8 mouse cellular contexts compared by ENCODE assay signal in genomic region chr13:22051523-22051859, GRCm38 (mm10). TPM values are rescaled to one million over a fixed set of nuclear protein-coding genes. Genes with fewer than 3 reads are reported as not detected.
A peak's percentile ranks its signal among the peaks of the same experiment; 100 is the strongest.
DNase-seq lines count a peak whose midpoint lies in the region; ATAC-seq and TF ChIP-seq lines count a peak whose summit lies in the region.

No protein-coding gene starts in this region.

- peak overlapping the region; percentile 67 for H3K9ac ChIP-seq in embryonic facial prominence, embryonic 14.5 days (ENCODE audit: low read depth, low read length)
- H3K9ac ChIP-seq in intestine, embryonic 16.5 days (ENCODE audit: low read depth, low read length), result peak overlapping the region; percentile 73
- peak overlapping the region; percentile 59; the same call in 1 of the 2 replicates for H3K9ac ChIP-seq in neural tube, embryonic 12.5 days

- no peak for TF ChIP-seq CTCF in left cerebral cortex, adult 2 months (IDR thresholded peaks at IDR 0.05)

- H3K4me3 ChIP-seq in left cerebral cortex, adult 2 months, result peak overlapping the region; percentile 73
- peak overlapping the region; percentile 59 for H3K4me3 ChIP-seq in embryonic facial prominence, embryonic 14.5 days (ENCODE audit: low read depth, low read length)
- H3K4me3 ChIP-seq in intestine, embryonic 16.5 days (ENCODE audit: low read length), result peak overlapping the region; percentile 58
- H3K4me3 ChIP-seq in neural tube, embryonic 12.5 days, result peak overlapping the region; percentile 36

- H3K27ac ChIP-seq in left cerebral cortex, adult 2 months, result peak overlapping the region; percentile 74
- H3K27ac ChIP-seq in embryonic facial prominence, embryonic 14.5 days (replicated peaks; ENCODE audit: low read depth, low read length), result peak overlapping the region; percentile 84
- H3K27ac ChIP-seq in intestine, embryonic 16.5 days (ENCODE audit: low read length), result peak overlapping the region; percentile 86
- H3K27ac ChIP-seq in neural tube, embryonic 12.5 days, result no peak overlapping the region

- H3K27me3 ChIP-seq in embryonic facial prominence, embryonic 14.5 days (replicated peaks; ENCODE audit: control insufficient read depth, insufficient read depth, low read length), result no peaks in the 10 kb centered on the region
- no peaks in the 10 kb centered on the region for H3K27me3 ChIP-seq in intestine, embryonic 16.5 days (replicated peaks; ENCODE audit: control insufficient read depth, insufficient read depth, low read length)
- no peaks in the 10 kb centered on the region for H3K27me3 ChIP-seq in neural tube, embryonic 12.5 days (replicated peaks)

- no peaks in the 10 kb centered on the region for H3K4me1 ChIP-seq in embryonic facial prominence, embryonic 14.5 days (ENCODE audit: control insufficient read depth, insufficient read depth, low read length)
- 0 out of 2 replicates have a peak, but pooled peaks cover 2% of the 10 kb centered on the region for H3K4me1 ChIP-seq in intestine, embryonic 16.5 days (ENCODE audit: control insufficient read depth, insufficient read depth, low read length)
- H3K4me1 ChIP-seq in neural tube, embryonic 12.5 days, result 0 out of 2 replicates have a peak, but pooled peaks cover 4% of the 10 kb centered on the region

- no peak for DNase-seq in left cerebral cortex, adult 2 months (ENCODE audit: extremely low spot score in 1 of 2, low spot score in 2 of 2)
- no peak for DNase-seq in left cerebral cortex, postnatal 36 days (ENCODE audit: low spot score in 2 of 2)
- DNase-seq in embryonic facial prominence, embryonic 14.5 days (ENCODE audit: low spot score), result no peak
- DNase-seq in ovary, postnatal 10 days (ENCODE audit: low spot score), result no peak
- no peak for DNase-seq in spleen, adult 12 weeks (ENCODE audit: low spot score)
- DNase-seq in cerebellum, adult 11 months, result no peak

- ATAC-seq in embryonic facial prominence, embryonic 14.5 days (ENCODE audit: low read depth), result no peak
- 0 out of 2 replicates have a peak, but pooled peaks have one; percentile 22 for ATAC-seq in intestine, embryonic 16.5 days
- peak; percentile 63 for ATAC-seq in neural tube, embryonic 12.5 days (ENCODE audit: low FRiP score, low read depth)

- WGBS in embryonic facial prominence, embryonic 14.5 days, result 8% methylated on average over 5 of the region's 5 CpGs
- WGBS in intestine, embryonic 16.5 days, result 13% methylated on average over 5 of the region's 5 CpGs
- WGBS in neural tube, embryonic 12.5 days, result 11% methylated on average over 5 of the region's 5 CpGs

- H3K4me2 ChIP-seq in embryonic facial prominence, embryonic 14.5 days (ENCODE audit: low read depth, low read length), result peak overlapping the region; percentile 75
- peak overlapping the region; percentile 56 for H3K4me2 ChIP-seq in intestine, embryonic 16.5 days (ENCODE audit: low read depth, low read length)
- peak overlapping the region; percentile 58 for H3K4me2 ChIP-seq in neural tube, embryonic 12.5 days (replicated peaks)

- no peaks in the 10 kb centered on the region for H3K9me3 ChIP-seq in embryonic facial prominence, embryonic 14.5 days (ENCODE audit: control insufficient read depth, low read length)
- no peaks in the 10 kb centered on the region for H3K9me3 ChIP-seq in intestine, embryonic 16.5 days (ENCODE audit: control insufficient read depth, low read length)
- H3K9me3 ChIP-seq in neural tube, embryonic 12.5 days, result no peaks in the 10 kb centered on the region

- no peaks in the 10 kb centered on the region for H3K36me3 ChIP-seq in embryonic facial prominence, embryonic 14.5 days (ENCODE audit: control insufficient read depth, insufficient read depth, low read length)
- H3K36me3 ChIP-seq in intestine, embryonic 16.5 days (ENCODE audit: control insufficient read depth, insufficient read depth, low read length), result no peaks in the 10 kb centered on the region
- no peaks in the 10 kb centered on the region for H3K36me3 ChIP-seq in neural tube, embryonic 12.5 days

- intact Hi-C loops in left cerebral cortex, adult 2 months (cut with DNase I), result loop anchor here (5.0 kb wide), 2 partner anchors 339 to 1361 kb away; no protein-coding TSS in a partner anchor
- intact Hi-C loops in left cerebral cortex, postnatal 36 days (cut with DNase I), result loop anchor here (10.0 kb wide), 1 partner anchor 1353 kb away; no protein-coding TSS in a partner anchor

RNA-seq across cellular contexts. Expression of gene Hist1h2bj, which starts 8.5 kb away (rescaled TPM):
- total RNA-seq in left cerebral cortex, adult 2 months (2021), result 10 to 100 TPM in 1 of 2 experiments, 1 to 10 TPM in 1; 9.4 to 12.9 TPM
- 10 to 100 TPM; 11.8 to 12.9 TPM for total RNA-seq in left cerebral cortex, postnatal 36 days (2021)
- polyA plus RNA-seq in embryonic facial prominence, embryonic 14.5 days (2014; fragmentation: Nextera tagmentation; extraction: Ambion mirVana), result 3.4 and 7.4 TPM in 2 replicates
- 4.7 and 7.7 TPM in 2 replicates for polyA plus RNA-seq in intestine, embryonic 16.5 days (2015; fragmentation: Nextera tagmentation; extraction: Ambion mirVana)
- polyA plus RNA-seq in neural tube, embryonic 12.5 days (2016; fragmentation: Nextera tagmentation; extraction: Ambion mirVana), result 10.5 and 12.6 TPM in 2 replicates

RNA-seq across cellular contexts. Expression of gene Hist1h2ag, which starts 8.7 kb away (rescaled TPM):
- 1 to 10 TPM; 8.1 to 9.2 TPM for total RNA-seq in left cerebral cortex, adult 2 months (2021)
- 10 to 100 TPM in 1 of 2 experiments, 1 to 10 TPM in 1; 8.3 to 11.2 TPM for total RNA-seq in left cerebral cortex, postnatal 36 days (2021)
- polyA plus RNA-seq in embryonic facial prominence, embryonic 14.5 days (2014; fragmentation: Nextera tagmentation; extraction: Ambion mirVana), result 24.9 and 28.8 TPM in 2 replicates
- polyA plus RNA-seq in intestine, embryonic 16.5 days (2015; fragmentation: Nextera tagmentation; extraction: Ambion mirVana), result 17.4 and 30.0 TPM in 2 replicates
- 43.6 and 46.1 TPM in 2 replicates for polyA plus RNA-seq in neural tube, embryonic 12.5 days (2016; fragmentation: Nextera tagmentation; extraction: Ambion mirVana)

RNA-seq across cellular contexts. Expression of gene Hist1h4i, which starts 10.3 kb away (rescaled TPM):
- 10 to 100 TPM; 58.2 to 75.2 TPM for total RNA-seq in left cerebral cortex, adult 2 months (2021)
- total RNA-seq in left cerebral cortex, postnatal 36 days (2021), result 10 to 100 TPM; 65.2 to 73.2 TPM
- polyA plus RNA-seq in embryonic facial prominence, embryonic 14.5 days (2014; fragmentation: Nextera tagmentation; extraction: Ambion mirVana), result 11.8 and 13.3 TPM in 2 replicates
- polyA plus RNA-seq in intestine, embryonic 16.5 days (2015; fragmentation: Nextera tagmentation; extraction: Ambion mirVana), result 18.8 and 22.0 TPM in 2 replicates
- 20.1 and 23.9 TPM in 2 replicates for polyA plus RNA-seq in neural tube, embryonic 12.5 days (2016; fragmentation: Nextera tagmentation; extraction: Ambion mirVana)

RNA-seq across cellular contexts. Expression of gene Hist1h2bk, which starts 15.8 kb away (rescaled TPM):
- total RNA-seq in left cerebral cortex, adult 2 months (2021), result 10 to 100 TPM; 12.2 to 13.5 TPM
- 10 to 100 TPM; 13.0 to 13.3 TPM for total RNA-seq in left cerebral cortex, postnatal 36 days (2021)
- 3.9 and 6.6 TPM in 2 replicates for polyA plus RNA-seq in embryonic facial prominence, embryonic 14.5 days (2014; fragmentation: Nextera tagmentation; extraction: Ambion mirVana)
- polyA plus RNA-seq in intestine, embryonic 16.5 days (2015; fragmentation: Nextera tagmentation; extraction: Ambion mirVana), result 1.8 and 2.9 TPM in 2 replicates
- polyA plus RNA-seq in neural tube, embryonic 12.5 days (2016; fragmentation: Nextera tagmentation; extraction: Ambion mirVana), result 5.2 and 9.5 TPM in 2 replicates

RNA-seq across cellular contexts. Expression of gene Hist1h2ah, which starts 16.1 kb away (rescaled TPM):
- total RNA-seq in left cerebral cortex, adult 2 months (2021), result 10 to 100 TPM; 18.8 to 25.6 TPM
- 10 to 100 TPM; 24.6 to 42.5 TPM for total RNA-seq in left cerebral cortex, postnatal 36 days (2021)
- polyA plus RNA-seq in embryonic facial prominence, embryonic 14.5 days (2014; fragmentation: Nextera tagmentation; extraction: Ambion mirVana), result 13.1 TPM in 1 of 2 replicates, not detected in the other
- polyA plus RNA-seq in intestine, embryonic 16.5 days (2015; fragmentation: Nextera tagmentation; extraction: Ambion mirVana), result 4.6 and 5.1 TPM in 2 replicates
- polyA plus RNA-seq in neural tube, embryonic 12.5 days (2016; fragmentation: Nextera tagmentation; extraction: Ambion mirVana), result 3.3 and 13.9 TPM in 2 replicates
